Mouse (Mus musculus): ENCODE data around the gene Slc6a6.

Slc6a6 gene

DNA sequence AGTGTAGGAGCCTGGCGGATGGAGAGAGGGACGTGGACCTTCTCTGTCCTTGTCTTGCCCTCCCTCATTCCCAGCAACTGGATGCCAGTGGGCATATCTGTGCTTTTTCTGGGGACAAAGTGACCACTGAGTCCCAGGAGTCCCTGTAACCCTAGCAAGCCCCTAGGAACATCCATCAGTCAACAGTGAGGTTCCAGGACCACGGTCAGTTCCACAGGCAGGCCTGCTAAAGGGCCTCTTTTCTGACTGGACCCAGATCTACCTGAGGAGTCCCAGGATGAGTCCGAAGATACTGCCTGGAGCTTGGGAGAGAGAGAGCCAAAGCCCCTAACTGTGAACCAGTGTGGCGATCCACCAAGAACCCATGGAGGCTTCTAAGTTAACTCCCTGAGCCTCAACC is 90.1 kb downstream of the Slc6a6 start:
- DNase-seq (ENCODE audit: low spot score in 2 of 2): no peak

DNA sequence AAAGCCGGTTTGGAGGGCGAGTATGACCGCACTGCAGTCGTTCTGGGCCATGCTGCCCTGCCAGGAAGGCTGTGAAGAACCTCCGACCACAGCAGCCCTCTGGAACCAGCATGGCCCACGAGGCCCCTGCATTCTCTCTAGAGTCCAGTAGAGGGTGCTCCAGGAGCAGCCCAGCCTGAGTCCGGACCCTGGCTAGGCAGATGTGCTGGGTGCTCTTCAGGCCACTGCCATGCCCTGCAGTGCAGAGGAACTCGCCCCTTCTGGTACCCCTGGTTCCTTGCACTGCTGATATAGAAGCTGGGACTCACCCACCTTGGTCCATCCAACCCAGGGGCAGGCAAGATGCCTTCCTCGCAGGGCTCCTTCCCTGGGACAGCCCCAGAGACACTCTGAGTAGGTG is 92.7 kb downstream of the Slc6a6 start:
- DNase-seq (ENCODE audit: low spot score in 2 of 2): peak in 1 of 2 experiments; percentile 61

DNA sequence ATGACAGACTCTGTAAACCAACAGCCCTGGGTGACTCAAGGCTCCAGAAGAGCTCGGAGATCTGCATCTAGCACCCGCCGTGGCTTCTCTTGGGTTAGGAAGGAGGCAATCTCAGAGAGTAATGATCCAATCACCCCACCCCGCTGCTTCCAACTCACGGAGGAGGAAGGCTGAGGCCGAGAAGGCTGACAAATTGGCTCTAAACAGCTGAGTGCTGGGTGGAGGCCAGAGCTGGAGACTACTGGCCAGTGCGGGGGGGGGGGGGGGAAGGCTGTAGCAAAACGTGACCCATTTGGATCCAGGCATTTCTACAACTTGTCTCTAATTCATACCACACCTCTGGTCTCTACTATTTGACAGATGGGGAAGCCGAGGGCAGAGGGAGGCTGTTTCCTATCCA is 95.4 kb downstream of the Slc6a6 start:
- no peak for DNase-seq (ENCODE audit: low spot score in 2 of 2)

DNA sequence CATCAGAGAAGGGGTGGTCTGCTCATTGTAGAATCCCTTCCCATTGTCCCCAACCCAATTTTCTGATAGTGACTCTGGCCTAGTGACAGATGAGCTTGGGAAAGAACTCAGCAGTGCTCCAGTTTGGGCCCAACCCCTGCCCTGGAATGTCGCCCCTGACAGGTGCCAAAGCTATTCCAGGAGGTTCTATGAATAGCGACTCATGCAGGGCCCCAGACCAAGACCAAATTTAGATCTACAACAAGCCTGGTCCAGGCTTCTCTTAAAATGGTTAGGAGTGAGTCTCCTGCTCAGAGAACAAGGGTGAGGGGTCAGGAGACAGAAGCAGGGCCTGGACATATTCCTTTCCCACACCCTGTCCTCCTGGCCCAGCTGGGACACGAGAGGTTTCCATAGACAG is 101.2 kb downstream of the Slc6a6 start:
- no peak for DNase-seq (ENCODE audit: low spot score in 2 of 2)

DNA sequence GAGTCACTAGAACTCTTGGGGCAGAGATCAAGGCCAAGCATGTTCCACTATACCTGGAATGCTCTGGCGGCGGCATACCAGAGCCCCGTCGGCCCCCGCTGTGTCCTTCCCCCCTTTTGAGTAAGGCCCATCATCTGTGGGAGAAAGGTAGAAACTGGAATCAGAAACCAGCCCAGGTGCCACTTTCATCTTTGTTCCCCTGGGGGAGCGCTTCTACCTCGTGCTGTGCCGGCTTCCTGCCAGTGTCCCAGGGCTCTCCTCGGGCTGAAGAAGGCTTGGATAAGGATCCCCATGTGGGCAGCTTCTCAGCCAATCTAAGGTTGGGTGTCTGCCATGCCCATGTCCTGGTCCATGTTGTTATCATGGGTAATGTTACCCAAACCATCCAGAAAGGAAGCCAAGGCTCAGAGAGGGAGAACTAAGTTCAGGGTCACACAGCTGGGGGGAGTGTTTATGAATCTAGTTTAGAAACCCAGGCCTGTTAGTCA is 104.5 kb downstream of the Slc6a6 start:
- no peak for DNase-seq (ENCODE audit: low spot score in 2 of 2)

DNA sequence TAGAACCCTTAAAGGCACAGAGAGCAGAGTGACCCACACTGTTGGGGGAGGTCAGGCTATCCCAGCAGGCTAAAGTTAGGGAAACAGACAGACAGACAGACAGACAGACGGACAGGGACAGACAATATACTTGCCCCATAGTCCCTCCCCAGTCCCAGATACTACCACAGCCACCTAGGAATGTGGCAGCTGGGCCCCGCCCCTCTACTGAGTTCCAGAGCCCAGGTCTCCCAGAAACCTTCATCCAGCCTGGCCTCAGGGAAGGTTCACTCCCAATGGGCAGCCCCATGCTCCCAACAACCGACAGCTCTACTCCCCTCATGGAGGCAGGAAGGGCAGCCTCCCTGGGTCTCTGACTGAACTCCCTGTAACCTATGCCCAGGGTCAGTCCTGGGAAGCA is 111.8 kb downstream of the Slc6a6 start:
- no peak for DNase-seq (ENCODE audit: low spot score in 2 of 2)

DNA sequence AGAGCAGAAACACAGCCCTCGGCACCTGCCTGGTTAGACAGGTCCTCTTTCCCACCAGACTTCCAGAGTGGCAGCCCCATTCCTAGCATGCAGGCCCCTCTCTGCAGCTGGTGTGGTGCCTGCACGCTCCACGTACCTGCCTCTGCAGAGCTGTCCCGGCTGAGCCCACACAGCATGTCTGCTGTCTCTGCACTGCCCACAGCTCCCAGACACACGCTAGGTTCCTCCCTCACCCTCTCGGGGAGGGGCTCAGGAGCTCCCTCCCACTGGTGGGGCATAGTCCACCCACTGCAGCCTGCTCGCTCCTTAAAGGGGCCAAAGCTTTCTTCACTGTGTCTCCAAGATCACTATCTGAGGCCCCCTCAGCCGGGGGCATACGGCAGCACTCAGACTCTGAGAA is 112.2 kb downstream of the Slc6a6 start:
- DNase-seq (ENCODE audit: low spot score in 2 of 2): no peak

DNA sequence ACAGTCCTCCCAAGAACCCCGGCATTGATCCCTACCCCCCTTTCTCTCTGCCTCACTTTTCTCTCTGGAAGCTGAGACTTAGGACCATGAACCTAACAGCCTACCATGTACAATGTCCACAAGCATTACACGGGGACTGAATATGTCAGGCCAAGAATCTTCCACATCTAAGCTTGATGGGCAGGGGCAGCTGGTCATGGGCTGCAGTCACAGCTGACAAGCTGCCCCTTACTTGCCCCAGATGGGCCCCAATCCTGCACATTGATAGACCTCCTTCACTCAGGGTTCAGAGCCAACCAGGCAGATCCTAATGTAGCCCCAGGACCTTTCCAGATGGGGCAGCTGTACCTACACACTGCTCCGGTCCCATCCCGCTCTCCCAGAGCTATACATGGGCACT is 112.9 kb downstream of the Slc6a6 start:
- DNase-seq (ENCODE audit: low spot score in 2 of 2): no peak

DNA sequence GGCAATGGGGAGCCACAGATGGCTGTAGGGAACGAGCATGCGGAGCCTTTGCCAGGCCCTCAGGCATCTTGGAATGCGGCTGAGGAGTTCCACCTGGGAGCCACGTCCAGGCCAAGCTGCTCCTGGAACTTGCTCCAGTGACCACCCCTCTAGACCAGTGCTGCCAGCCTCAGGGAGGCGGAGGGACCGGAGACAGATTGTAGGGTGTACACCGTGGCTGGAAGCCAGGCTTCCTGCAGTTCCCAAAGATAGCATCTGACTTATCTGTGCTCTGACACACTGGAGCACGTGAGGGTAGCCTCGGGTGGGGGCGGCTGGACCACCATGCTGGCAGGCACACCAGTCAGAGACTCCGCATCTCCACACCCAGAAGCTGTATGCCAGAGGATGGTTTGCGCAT is 114.6 kb downstream of the Slc6a6 start:
- DNase-seq (ENCODE audit: low spot score in 2 of 2): no peak

DNA sequence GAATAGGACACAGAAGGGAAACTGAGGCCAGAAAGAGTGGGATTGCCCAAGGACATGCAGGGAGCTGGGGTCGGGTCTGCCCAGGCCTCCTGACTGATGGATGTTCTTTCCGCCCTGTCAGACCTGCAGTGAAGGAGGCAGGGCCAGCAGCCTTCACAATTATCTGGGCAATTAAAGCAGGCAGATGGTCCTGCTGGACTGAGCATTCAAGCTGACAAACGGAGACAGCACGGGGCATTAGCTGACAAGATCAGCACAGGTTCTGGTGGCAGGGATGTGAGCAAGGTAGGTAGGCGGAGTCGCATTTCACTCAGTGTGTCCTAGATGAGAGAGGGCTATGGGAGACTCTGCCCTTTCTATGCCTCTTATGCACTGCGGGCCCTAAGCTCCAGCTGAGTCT is 120.3 kb downstream of the Slc6a6 start:
- DNase-seq (ENCODE audit: low spot score in 2 of 2): no peak

DNA sequence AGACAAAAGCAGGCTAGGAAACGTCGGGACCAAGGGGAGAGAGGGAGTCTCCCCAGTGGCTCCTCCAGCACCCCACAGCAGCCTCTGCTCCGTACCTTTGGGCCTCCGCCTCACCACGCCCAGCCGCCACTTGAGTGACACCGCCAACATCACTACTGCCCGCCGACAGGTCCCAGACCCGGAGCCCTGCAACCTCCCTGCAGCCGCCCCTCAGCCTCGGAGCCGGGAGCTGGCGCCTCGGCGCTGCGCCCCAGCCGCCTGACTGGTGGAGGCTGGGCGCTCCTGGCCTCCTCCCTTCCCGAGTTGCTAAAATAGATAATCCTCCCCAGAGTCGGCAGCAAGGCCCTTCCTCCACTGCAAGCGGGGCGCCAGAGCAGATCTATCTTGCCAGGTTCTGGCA is 123.3 kb downstream of the Slc6a6 start:
- DNase-seq (ENCODE audit: low spot score in 2 of 2): peak in 1 of 2 experiments; percentile 48

DNA sequence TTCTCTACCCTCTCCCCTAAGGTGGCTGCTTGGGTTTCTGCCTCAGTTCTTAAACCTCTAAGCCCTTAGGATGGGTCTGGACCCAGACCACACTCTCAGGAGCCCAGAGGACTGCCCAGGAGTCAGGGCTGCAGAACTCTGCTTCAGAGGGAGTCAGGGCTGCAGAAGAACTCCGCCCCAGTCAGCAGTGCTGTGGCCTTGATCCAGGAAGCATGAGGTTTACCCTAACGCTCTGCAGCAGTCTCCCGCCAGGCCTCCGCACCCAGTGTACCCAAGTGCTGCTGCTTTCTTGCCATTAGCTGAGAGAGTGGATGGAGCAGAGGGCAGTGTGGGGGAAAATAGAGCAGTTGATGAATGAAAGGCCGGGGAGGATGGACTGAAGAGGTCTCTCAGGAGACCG is 124.2 kb downstream of the Slc6a6 start:
- DNase-seq (ENCODE audit: low spot score in 2 of 2): no peak
